Mouse (Mus musculus) heart, postnatal 0 days (tissue): ENCODE results near the gene Acsl5.

Experiments
- CTCF ChIP-seq: IDR thresholded peaks from 2 replicates; pipeline ENCODE4 v1.5.1; 2016; ENCODE audit warnings: antibody characterized with exemption, control low read depth, low read depth
- EP300 ChIP-seq: IDR thresholded peaks from 2 replicates; pipeline ENCODE4 v1.6.1; 2016; ENCODE audit warnings: antibody characterized with exemption, low read depth

GRCm38 (mm10) chr19:55216876-55217275 lies 34.9 kb upstream of the Acsl5 start:
- TF ChIP-seq CTCF (no peak), EP300 (no peak)
